Mouse (Mus musculus) c-Kit-positive CD71-negative TER-119-negative erythroid progenitor cells, embryonic 14.5 days (primary cell): ENCODE data around the gene Sval2.

Experiments used
- DNase-seq: peaks from one replicate; pipeline ENCODE4 v3.0.0-alpha.2; 2013; ENCODE audit warnings: low read depth

The Sval2 gene

DNA sequence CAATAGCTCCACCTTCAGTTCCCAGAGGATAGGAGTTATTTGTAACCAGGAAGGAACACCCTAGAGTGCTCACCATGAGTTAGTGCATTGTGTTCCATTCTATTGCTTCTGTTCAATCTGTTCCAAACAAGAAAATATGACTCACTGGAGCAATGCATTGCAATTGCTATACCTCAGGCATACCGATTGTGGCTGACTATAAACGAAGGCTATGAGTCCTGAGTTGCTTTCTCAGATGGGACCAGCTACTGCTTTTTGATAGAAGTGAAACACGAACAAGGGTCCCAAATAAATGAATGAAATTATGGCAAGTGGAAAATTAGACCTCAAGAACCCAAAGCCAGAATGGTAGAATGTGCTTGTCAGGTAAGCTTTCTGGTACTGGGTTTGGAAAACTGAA, at the start of gene Sval2:
Sval2 (plus strand) TSS at position 301 of the 400 bp plus-strand sequence.
- no peak for DNase-seq

DNA sequence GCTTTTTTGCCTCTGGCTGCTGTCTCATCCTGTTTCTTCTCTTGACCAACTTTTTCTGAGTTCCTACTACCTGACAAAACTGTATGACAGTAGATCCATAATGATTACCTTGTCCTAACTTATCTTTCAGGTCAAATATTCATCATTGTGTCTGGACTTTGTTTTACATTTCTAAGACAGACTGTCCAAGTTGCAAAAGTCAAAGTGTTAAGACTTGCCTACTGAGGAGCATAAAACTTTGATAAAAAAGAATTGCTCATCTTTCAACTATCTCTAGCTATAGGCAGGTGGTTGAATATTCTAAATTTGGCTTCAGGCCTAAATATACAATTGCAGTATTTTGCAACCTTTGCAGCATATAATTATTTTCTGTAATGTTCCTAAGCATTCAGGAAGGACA, 28.7 kb upstream of the Sval2 start:
- DNase-seq = no peak

DNA sequence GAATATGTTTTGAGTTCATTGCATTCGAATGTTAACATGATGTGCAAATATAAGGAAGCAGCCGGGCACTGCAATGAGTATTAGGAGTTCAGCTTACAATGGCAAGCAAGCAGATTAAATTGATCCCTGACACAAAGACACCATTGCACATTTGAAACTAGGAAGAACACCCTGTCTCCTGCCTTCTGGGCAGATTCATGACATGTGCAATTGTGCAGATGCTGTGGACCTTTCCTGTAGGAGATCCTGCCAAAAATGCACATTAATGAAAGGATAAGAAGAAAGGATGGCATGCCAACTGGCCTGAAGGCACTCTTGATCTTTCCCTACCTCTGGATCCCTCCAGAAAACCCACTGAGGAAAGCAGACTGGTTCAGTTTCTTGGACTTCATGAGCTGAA, 23.3 kb upstream of the Sval2 start:
- DNase-seq = no peak

DNA sequence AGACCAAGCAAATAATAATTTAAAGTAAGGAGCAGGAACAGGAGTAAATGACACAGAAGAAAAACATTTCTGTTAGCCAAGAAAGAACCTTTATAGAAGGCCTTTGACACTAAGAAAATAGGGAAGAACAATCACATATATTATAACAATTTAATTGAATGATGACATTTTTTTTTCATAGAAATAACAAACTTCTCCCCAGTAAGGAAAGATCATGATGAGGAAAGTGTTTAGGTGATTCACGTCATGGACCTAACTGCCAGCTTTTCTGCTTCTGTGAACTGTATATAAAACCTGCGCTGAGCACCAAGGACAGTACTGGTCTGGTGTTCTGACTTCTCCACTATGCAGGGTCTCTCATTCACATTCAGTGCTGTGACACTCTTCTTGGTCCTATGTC, 5.6 kb upstream of the Sval2 start, which contains the start of gene Pip:
Pip (plus strand) TSS at position 301 of the 400 bp plus-strand sequence.
- no peak for DNase-seq

DNA sequence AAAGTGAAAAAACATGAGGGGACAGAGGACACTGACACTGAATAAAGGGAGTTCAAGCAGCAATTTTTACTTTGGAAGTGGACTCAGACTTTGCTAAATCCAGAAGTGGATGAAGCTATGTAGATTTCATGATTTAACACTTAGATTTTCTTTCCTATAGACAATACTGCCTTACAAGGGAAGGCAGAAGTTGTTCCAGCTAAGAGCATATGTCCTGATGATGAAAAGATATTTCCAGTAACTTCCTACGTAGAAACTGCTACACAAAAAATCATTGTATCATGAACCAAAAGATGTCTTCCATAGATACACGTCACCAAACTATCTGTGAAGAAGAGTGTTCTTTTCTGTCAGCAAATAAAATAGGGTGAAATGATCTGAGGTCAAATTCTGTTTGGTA, 11.2 kb downstream of the Sval2 start:
- no peak for DNase-seq

DNA sequence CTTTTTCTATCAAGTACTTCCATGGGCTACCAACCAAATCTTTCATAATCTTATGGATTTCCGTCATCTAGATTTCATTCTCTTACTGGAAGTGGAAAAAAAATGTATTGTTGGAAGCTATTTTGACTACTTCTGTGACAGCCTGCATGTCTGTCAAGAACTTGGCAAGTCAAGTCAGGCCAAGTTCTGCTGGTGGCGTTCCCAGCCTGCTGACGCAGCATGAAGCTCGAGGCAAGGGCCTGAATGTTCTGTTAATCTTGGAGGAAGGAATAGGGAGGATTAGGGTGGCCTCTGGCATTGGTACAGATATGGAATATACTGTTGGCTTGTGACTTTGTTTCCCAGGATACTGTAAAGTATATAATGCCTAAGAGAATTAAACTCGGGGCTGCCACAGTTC, 58.8 kb downstream of the Sval2 start:
- DNase-seq = no peak
